Mouse (Mus musculus) gastrocnemius, adult 8-10 months (tissue): ENCODE data around the gene Sema6d. TPM values are rescaled to one million over a fixed set of nuclear protein-coding genes. Genes with fewer than 3 reads are reported as not detected.

Experiments used
- DNase-seq, 2 experiments: peaks; one replicate each; pipeline ENCODE4 v3.0.0; 2022; ENCODE audit warnings: low spot score in 2 of 2
- total RNA-seq, 4 experiments: library from RNA; stranded (reverse); gene quantifications; 2 replicates each; pipeline ENCODE4 v1.2.4; 2022

The Sema6d gene
- total RNA-seq, 4 experiments from 2014 or later, result 7.4 to 10.0 (median 8.4) TPM

DNA sequence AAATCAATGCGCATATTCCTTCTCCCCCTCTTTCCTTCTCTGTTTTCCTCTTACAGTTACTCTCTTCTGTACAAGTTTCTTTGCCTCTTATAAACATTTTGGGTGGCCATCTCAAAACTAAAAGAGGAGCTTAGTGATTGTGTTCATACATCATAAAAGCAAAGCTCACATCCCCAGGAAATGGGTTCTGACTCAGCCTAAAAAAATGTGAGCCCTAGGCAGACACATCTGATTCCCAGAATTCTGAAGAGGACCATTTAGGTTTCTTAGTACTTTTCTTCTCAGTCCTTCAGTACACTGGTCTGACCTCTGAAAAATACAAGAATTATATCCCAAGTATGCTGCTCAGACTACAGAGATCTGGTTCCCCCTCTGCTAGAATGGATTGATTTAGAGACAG, 78.6 kb downstream of the Sema6d start:
- no peak for DNase-seq

GRCm38 (mm10) chr2:124171718-124172117, 81.9 kb downstream of the Sema6d start:
- DNase-seq, result no peak

GRCm38 (mm10) chr2:124176265-124176664, 86.5 kb downstream of the Sema6d start:
- no peak for DNase-seq

DNA sequence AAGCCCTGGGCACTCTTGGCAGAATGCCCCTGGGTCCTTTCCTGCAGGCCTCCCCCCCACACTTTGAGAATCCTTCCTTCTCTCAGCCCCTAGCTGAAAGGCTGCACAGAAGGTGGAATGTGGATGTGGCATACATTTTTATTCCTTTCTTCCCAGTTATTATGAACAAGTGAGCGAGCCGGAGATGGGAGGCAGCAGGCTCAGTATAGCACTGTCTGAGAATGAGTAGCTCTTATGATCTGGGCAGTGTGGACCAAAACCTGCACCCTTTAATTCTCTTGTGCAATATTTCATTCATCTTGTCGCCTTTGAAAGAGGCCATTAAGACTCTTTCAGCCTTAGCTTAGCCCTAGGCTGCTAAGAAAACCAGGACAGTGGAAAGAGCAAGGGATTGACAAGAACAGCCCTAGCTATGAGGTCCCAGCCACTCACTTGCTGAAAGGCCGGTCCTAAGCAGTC, 87.0 kb downstream of the Sema6d start:
- DNase-seq, result no peak

- no peak for DNase-seq
These were observed 99.5 kb downstream of the Sema6d start for GRCm38 (mm10) chr2:124189271-124189670.

DNA sequence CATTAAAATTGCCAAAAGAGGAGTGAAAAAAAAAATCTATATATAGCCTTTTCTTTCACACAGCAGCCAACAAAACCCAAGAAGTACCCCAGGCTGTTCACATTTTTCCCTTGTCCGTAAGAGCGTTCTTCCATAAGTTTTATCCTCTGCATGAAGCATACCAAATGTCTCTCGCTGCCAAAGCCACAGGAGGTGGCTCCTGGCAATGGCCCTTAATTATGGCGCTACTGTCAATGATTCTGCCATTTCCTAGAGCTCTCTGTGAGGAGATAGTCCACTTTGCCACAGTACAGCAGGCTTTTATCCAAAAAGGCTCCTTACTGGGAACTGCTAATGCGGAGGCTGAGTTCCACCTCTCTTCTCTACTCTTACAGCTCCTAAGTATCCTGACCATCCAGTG, 104.3 kb downstream of the Sema6d start:
- no peak for DNase-seq

- no peak for DNase-seq
These were observed 111.7 kb downstream of the Sema6d start for GRCm38 (mm10) chr2:124201493-124201892.

- DNase-seq, result no peak
These were observed 112.8 kb downstream of the Sema6d start for GRCm38 (mm10) chr2:124202475-124202990.

- DNase-seq, result no peak
These were observed 116.0 kb downstream of the Sema6d start for GRCm38 (mm10) chr2:124205811-124206210.

DNA sequence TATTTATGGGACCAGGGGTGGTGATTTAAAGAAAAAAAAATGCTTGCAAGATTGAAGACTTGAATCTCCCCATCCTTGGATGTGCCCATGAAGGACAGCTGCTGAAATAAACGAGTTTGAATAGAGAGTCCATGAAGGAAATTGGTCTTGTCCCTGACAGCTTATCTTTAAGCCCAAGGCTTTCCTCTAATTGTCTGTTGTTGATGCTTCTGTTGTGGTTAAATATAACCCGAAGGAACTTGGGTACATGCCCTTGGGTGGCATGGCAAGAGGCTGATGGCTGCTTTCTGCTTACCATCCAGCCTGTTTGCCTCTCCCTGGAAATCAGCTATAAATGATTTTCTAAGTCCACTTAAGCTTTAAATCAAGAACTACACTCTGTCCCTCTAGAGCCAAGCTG, 118.5 kb downstream of the Sema6d start:
- no peak for DNase-seq

- no peak for DNase-seq
These were observed 133.8 kb downstream of the Sema6d start for GRCm38 (mm10) chr2:124223559-124223958.

- no peak for DNase-seq
These were observed 134.6 kb downstream of the Sema6d start for GRCm38 (mm10) chr2:124224328-124224727.

GRCm38 (mm10) chr2:124234636-124235221, 145.0 kb downstream of the Sema6d start:
- no peak for DNase-seq

- DNase-seq, result no peak
These were observed 145.7 kb downstream of the Sema6d start for GRCm38 (mm10) chr2:124235237-124236055.

DNA sequence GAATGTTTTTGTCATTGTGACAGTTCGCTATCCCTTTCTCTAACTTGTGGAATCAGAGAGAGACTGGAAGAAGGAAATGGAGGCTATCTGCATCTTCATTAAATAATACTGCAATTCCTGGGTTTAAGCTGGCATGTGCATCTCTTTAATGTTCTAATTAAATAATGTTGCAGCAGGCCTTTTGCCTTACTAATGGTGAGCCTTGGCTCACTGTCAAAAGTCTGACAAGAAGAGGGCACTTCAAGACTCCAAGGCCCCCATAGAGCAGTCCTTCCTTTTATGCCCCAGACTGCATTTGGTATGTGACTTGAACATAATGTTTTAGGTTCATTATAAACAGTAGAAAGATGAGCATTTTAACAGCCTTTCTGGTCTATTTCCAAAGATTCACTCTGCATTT, 147.1 kb downstream of the Sema6d start:
- DNase-seq, result no peak

DNA sequence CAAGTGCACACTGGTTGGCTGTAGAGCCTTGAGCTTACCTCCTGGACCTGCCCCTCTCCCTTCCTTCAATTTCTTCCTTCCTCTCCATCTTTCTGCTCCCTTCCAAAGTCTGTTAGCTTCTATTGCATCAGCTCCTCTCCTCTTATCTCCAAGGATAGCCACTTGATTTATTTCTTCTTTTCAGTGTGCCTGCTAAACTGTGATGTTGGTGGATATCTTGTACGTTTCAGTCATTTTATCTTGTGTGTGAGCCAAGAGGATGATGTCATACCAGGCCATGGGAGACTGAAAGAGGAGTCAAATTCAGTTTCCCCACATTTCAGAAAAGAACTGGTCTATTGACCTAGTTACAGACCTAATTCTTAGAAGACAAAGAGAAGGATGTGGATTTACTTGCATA, 153.8 kb downstream of the Sema6d start:
- no peak for DNase-seq

DNA sequence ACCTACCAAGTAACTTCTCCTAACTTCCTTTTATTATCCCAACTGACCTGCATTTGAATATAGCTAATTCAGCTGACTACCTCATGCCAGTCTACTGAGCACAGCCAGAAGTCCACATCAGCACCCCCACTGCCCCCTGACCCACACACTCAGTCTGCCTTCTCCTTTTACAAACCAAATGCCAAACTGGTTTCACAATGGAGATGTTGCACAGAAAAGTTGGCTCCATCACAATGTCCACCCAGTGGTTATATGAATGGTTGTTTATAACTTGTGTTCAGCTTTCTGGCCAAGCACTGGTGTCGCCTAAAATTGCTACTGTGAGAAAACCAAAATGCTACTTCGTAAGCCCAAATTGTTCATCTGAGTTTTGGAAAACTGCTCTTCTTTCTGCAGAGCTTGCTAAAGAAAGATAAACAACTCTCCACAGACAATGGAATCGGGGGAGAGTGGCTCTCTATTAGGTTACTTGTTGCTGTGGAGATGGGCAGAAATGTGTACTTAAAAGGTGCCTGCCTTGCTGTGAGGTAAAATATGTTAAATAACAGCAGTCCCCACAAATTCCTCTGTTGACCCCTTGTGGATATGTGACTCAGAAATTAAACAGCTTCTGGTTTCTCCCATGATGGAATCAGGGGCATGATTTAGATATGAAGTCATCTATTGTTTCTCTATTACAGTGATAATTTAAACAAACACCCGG, 154.9 kb downstream of the Sema6d start:
- DNase-seq, result no peak

DNA sequence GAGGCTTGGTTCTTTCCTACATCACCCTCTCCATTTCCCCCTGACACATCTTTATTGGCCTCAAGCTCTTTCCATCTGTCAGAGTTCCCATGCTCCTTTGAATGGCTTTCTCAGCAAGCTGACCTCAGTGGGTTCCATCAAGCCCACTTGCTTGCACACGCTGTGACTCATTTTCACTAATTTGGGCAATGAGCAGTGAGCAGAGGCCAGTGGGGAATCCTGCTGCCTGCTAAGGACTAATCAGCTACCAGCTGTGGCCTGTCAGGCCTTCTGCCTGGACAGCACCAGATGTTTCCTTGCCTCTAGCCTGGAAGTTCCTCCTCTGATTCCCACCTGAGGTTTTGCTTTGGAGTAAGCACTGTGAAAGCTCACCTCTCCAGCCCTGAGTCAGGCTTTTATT, 168.3 kb downstream of the Sema6d start:
- no peak for DNase-seq

DNA sequence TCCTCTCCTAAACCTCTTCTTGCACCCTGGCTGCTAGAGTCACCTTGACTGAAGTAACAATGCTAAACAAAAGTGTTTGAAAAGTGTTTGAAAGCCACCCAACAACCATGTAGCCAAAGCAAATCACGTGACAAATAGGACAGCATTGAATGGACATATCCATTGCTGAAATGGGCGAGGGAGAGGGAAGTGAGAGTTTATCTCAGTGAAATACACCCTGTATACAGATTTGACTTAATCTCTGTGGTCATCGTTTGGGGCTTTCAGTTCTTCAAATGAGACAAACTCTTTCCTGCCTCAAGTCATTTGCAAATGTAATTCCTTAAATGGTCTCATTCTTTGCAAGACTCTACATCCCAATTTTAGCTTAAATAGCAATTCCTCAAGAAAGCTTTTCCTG, 174.5 kb downstream of the Sema6d start:
- DNase-seq, result no peak

- no peak for DNase-seq
These were observed 181.4 kb downstream of the Sema6d start for GRCm38 (mm10) chr2:124271156-124271555.

DNA sequence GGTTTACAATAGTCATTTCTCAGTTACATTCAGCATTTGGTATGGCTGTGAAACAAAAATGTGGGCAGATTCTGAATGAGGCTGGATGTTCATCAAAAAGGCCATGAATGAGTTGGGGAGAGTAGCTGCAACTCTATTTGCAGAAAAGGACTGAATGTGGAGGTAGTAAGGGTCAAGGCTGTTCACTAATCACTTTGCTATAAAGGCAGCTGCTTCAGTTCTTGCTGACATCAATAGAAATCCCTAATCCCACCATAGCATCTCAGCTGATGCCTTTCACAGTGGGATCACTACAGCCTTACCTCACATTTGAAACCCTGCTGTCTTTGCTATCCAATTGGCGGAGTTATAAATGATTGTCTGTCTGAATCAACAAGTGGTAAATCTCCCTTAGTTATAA, 187.7 kb downstream of the Sema6d start:
- no peak for DNase-seq

GRCm38 (mm10) chr2:124285109-124285508, 195.3 kb downstream of the Sema6d start:
- DNase-seq, result no peak
